Mouse (Mus musculus) lung, postnatal 36 days (tissue): ENCODE data around the gene Muc4.
A peak's percentile ranks its signal among the peaks of the same experiment; 100 is the strongest.

Source experiments
- DNase-seq: peaks from one replicate; pipeline ENCODE4 v3.0.0; 2022; ENCODE audit warnings: mixed read lengths

Muc4 gene

GRCm38 (mm10) chr16:32735586-32735985, at the start of gene Muc4:
TSS of gene Muc4 (plus strand) at chr16:32735886.
- DNase-seq = no peak

GRCm38 (mm10) chr16:32685998-32686397, 49.7 kb upstream of the Muc4 start:
- no peak for DNase-seq

- no peak for DNase-seq
Observed at GRCm38 (mm10) chr16:32687221-32687620, 48.5 kb upstream of the Muc4 start.

- DNase-seq = no peak
Observed at GRCm38 (mm10) chr16:32688770-32689169, 46.9 kb upstream of the Muc4 start.

- DNase-seq = peak; percentile 84
Observed at GRCm38 (mm10) chr16:32689501-32689900, 46.2 kb upstream of the Muc4 start.

GRCm38 (mm10) chr16:32696841-32697464, 38.7 kb upstream of the Muc4 start:
- peak; percentile 79 for DNase-seq

- no peak for DNase-seq
Observed at GRCm38 (mm10) chr16:32697665-32698446, 37.8 kb upstream of the Muc4 start.

GRCm38 (mm10) chr16:32698550-32698949, 37.1 kb upstream of the Muc4 start:
- DNase-seq = no peak

GRCm38 (mm10) chr16:32703312-32703912, 32.3 kb upstream of the Muc4 start:
- DNase-seq = peak; percentile 50

- DNase-seq = no peak
Observed at GRCm38 (mm10) chr16:32705606-32706005, 30.1 kb upstream of the Muc4 start.

- no peak for DNase-seq
Observed at GRCm38 (mm10) chr16:32707111-32707823, 28.4 kb upstream of the Muc4 start.

GRCm38 (mm10) chr16:32707824-32708456, 27.7 kb upstream of the Muc4 start:
- DNase-seq = no peak

- DNase-seq = no peak
Observed at GRCm38 (mm10) chr16:32708457-32709033, 27.1 kb upstream of the Muc4 start.

- peak; percentile 49 for DNase-seq
Observed at GRCm38 (mm10) chr16:32709116-32709515, 26.6 kb upstream of the Muc4 start.

GRCm38 (mm10) chr16:32710426-32711070, 25.1 kb upstream of the Muc4 start:
- peak; percentile 45 for DNase-seq

GRCm38 (mm10) chr16:32712202-32712601, 23.5 kb upstream of the Muc4 start:
- DNase-seq = no peak

GRCm38 (mm10) chr16:32713556-32713955, 22.1 kb upstream of the Muc4 start:
- no peak for DNase-seq

GRCm38 (mm10) chr16:32715364-32715763, 20.3 kb upstream of the Muc4 start:
- peak; percentile 42 for DNase-seq

- no peak for DNase-seq
Observed at GRCm38 (mm10) chr16:32723163-32723562, 12.5 kb upstream of the Muc4 start.

GRCm38 (mm10) chr16:32723767-32724166, 11.9 kb upstream of the Muc4 start:
- DNase-seq = no peak

GRCm38 (mm10) chr16:32724259-32724658, 11.4 kb upstream of the Muc4 start:
- DNase-seq = no peak

GRCm38 (mm10) chr16:32726501-32726900, 9.2 kb upstream of the Muc4 start:
- no peak for DNase-seq
